Mouse (Mus musculus): ENCODE results near the gene Rraga.
A peak's percentile ranks its signal among the peaks of the same experiment; 100 is the strongest.
"Not testable (repeated sequence)": the region's sequence is repeated elsewhere in the genome, so short reads cannot be mapped to it uniquely, and the experiment has no call there.

Gene Rraga

DNA sequence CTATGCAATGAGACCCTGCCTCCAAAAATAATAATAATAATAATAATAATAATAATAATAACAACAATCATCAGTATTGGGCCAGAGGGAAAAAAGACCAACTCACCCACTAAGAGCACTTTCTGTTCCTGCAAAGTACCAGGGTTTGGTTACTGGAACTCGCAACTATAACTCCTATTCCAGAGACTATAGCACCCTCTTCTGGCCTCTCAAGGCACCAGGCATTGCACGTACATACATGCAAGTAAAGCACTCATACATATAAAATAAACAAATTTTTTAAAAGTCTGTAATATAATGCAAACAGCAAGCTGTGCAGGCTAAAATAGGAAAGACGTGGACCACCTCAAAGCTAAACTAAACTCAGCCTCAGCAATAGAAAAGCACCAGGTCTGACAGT lies 12.8 kb downstream of the Rraga start:
- DNase-seq (ENCODE audit: low spot score): no peak

DNA sequence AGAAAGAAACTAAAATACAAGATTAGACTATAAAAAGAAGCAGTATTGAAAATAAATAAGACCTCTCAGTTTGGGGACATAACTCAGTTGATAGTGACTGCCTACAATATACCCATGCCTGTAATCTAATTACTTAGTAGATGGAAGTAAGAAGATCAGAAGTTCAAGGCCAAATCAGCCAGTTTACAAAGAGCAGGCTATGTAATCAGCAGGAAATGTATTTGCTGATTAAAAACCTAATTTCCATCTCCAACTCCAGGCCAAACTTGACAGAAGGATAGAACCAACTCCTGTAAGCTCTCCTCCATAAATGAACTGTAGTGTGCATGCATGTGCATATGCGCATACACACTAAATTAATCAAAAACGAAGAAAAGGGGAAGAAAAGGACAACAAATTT lies 15.8 kb downstream of the Rraga start:
- no peak for DNase-seq (ENCODE audit: low spot score)

DNA sequence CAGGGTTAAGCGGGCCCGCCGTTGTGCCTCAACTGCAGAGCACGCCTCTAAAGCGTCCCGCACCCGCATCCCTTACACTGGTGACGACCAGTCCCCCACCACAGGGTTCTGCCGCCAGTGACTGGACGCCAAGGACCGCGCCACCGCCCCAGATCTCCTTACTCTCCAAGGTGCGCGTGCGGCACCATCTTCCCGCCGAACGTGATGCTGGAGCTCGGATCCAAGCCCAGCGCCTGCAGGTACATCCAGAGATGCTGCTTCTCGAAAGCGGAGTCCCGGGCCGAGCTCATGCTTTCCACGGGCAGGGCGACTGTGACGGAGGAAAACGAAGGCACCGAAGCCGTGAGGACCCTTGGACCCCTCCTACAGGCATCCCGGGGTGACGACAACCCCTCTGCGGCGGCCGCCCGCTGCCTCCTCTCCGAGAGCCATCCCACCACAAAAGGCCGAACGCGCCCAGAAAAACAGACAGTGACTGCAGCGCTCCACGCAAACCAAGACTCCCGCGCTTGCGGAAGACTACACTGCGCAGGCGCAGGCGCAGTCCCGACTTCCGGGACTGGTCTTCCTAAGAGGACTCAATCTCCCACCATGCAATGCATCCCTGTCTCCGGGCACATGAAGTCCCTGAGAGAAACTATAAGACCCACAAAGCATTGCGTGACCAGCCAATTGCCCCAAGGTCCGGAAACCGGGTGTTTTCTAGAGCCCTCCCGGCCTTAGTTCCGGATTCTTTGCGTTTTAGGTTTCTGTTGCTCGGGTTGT lies 36.2 kb downstream of the Rraga start, which contains the start of gene Haus6:
Haus6 (minus strand) TSS at position 532 of the 765 bp plus-strand sequence.
- peak; percentile 95 for DNase-seq (ENCODE audit: low spot score)

DNA sequence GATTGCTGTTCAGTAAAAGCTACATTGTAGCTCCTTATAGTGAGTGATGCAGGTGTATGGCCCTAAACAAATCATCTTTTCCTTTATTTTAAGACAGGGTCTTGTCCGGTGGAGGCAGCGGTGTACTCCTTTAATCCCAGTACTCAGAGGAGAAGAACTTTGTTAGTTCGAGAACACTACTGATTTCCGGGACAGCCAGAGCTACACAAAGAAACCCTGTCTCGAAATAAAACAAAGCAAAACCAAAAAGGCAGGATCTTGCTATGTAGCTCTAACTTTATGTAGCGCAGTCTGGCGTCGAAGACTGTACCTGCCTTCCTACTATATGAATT lies 36.8 kb downstream of the Rraga start:
- DNase-seq (ENCODE audit: low spot score): no peak

DNA sequence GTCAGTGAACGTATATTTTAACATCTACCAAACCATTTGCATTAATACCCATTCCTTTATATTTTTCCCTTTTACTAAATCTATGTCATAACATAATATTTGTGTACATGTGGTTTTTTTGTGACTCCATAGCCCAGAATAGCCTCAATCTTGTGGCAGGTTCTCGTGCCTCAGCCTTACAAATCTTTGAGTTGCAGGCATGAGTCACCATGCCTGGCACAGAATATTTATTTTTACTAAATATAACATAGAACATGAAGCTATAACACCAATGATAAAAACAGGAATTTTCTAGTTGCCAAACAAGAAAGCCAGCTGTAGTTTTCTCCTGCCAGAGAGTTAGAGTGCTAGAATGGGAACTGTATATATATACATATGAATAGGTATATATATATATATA lies 45.0 kb downstream of the Rraga start:
- DNase-seq (ENCODE audit: low spot score): no peak

DNA sequence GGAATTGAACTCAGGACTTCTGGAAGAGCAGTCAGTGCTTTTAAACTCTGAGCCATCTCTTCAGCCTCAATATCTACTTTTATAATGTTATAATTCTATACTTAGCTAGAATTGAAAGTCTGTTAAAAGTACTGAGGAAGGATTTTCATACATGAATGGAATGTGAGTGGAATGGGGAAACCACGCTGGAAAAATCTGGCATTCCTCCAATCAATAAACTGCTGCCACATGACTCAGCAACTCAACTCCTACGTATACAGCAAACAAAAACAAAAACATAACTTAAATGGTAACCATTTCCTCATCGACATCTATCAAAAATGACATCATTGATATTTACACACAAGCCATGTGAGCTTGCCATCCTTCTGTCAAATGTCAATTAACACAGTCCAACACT lies 46.6 kb downstream of the Rraga start:
- no peak for DNase-seq (ENCODE audit: low spot score)

- DNase-seq (ENCODE audit: low spot score): not testable (repeated sequence)
Observed at GRCm38 (mm10) chr4:86622532-86622931, 47.1 kb downstream of the Rraga start.

DNA sequence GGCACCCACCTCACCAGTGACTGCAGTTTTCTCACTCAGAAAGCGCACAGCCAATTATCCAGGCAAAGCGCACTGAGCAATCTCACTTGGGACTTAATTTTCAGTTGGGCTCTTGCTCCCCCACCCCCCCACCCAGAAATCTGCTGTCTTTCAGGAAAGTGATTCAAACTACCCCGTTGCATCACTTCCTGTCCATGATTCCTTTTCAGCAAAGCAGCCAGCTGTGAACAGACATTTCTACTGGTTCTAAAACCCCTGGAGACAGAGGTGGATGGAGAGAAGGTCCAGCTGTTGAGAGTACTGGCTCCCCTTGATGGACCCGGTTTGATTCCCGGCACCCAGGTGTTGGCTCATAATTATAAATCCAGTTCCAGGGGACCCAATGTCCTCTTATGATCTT lies 50.0 kb downstream of the Rraga start:
- no peak for DNase-seq (ENCODE audit: low spot score)

GRCm38 (mm10) chr4:86626496-86626895 lies 51.0 kb downstream of the Rraga start:
- not testable (repeated sequence) for DNase-seq (ENCODE audit: low spot score)
